Mouse (Mus musculus): ENCODE measurements around the gene Pimreg. TPM values are rescaled to one million over a fixed set of nuclear protein-coding genes. Genes with fewer than 3 reads are reported as not detected.

Gene Pimreg
- polyA plus RNA-seq, 1 experiment from 2014 or later: 77.8 TPM

- H3K36me3 ChIP-seq: no peaks in the 10 kb centered on the region
- no peak overlapping the region for H3K4me3 ChIP-seq (replicated peaks)
- no peaks in the 10 kb centered on the region for H3K4me1 ChIP-seq
- no peak overlapping the region for H3K9ac ChIP-seq
- ATAC-seq (ENCODE audit: insufficient read depth, low FRiP score, low read depth): no peak
- no peak overlapping the region for H3K27ac ChIP-seq
- H3K4me2 ChIP-seq: no peak overlapping the region
- H3K9me3 ChIP-seq: no peaks in the 10 kb centered on the region
- WGBS: 82% methylated on average over 4 of the region's 4 CpGs
- H3K27me3 ChIP-seq (replicated peaks): no peaks in the 10 kb centered on the region
Observed at GRCm38 (mm10) chr11:72032091-72032490, 9.7 kb upstream of the Pimreg start.

- no peak overlapping the region for H3K4me2 ChIP-seq
- 85% methylated on average over 3 of the region's 3 CpGs for WGBS
Observed at GRCm38 (mm10) chr11:72032589-72032988, 9.2 kb upstream of the Pimreg start.

GRCm38 (mm10) chr11:72037409-72037808, 4.4 kb upstream of the Pimreg start, which contains the start of gene Aipl1:
TSS of gene Aipl1 (minus strand) at chr11:72037509.
- Histone ChIP-seq H3K9ac (no peak within 1 kb of the TSS), H3K9me3 (no peaks in the 10 kb centered on the region), H3K4me3 (replicated peaks) (no peak within 1 kb of the TSS), H3K27me3 (replicated peaks) (no peaks in the 10 kb centered on the region), H3K4me2 (no peak within 1 kb of the TSS), H3K27ac (no peak within 1 kb of the TSS), H3K4me1 (0 out of 2 replicates have a peak, but pooled peaks cover 6% of the 10 kb centered on the region), H3K36me3 (no peaks in the 10 kb centered on the region)
- no peak for ATAC-seq (ENCODE audit: insufficient read depth, low FRiP score, low read depth)
- WGBS: 54% methylated on average over 4 of the region's 4 CpGs

More at GRCm38 (mm10) chr11:72032589-72032988, 9.2 kb upstream of the Pimreg start:
- Histone ChIP-seq H3K27ac (no peak overlapping the region), H3K27me3 (replicated peaks) (no peaks in the 10 kb centered on the region), H3K4me3 (replicated peaks) (no peak overlapping the region), H3K9me3 (no peaks in the 10 kb centered on the region), H3K4me1 (no peaks in the 10 kb centered on the region), H3K36me3 (no peaks in the 10 kb centered on the region), H3K9ac (no peak overlapping the region)
- ATAC-seq (ENCODE audit: insufficient read depth, low FRiP score, low read depth): no peak

GRCm38 (mm10) chr11:72037996-72038395, 3.8 kb upstream of the Pimreg start:
- no peak for ATAC-seq (ENCODE audit: insufficient read depth, low FRiP score, low read depth)
- Histone ChIP-seq H3K36me3 (no peaks in the 10 kb centered on the region), H3K9me3 (no peaks in the 10 kb centered on the region), H3K4me1 (peaks cover 11% of the 10 kb centered on the region; the same call in 1 of the 2 replicates), H3K9ac (no peak overlapping the region), H3K4me3 (replicated peaks) (no peak overlapping the region), H3K27me3 (replicated peaks) (no peaks in the 10 kb centered on the region), H3K4me2 (no peak overlapping the region), H3K27ac (no peak overlapping the region)
- WGBS: 3% methylated on average over 4 of the region's 4 CpGs

GRCm38 (mm10) chr11:72039599-72040386, 2.0 kb upstream of the Pimreg start:
- 37% methylated on average over 16 of the region's 16 CpGs for whole genome bisulfite sequencing
- Histone ChIP-seq H3K4me1 (peaks cover 23% of the 10 kb centered on the region), H3K4me2 (no peak overlapping the region), H3K9ac (no peak overlapping the region), H3K4me3 (replicated peaks) (no peak overlapping the region), H3K27ac (no peak overlapping the region), H3K27me3 (replicated peaks) (no peaks in the 10 kb centered on the region), H3K36me3 (no peaks in the 10 kb centered on the region), H3K9me3 (no peaks in the 10 kb centered on the region)
- no peak for ATAC-seq (ENCODE audit: insufficient read depth, low FRiP score, low read depth)

- no peak overlapping the region for H3K27ac ChIP-seq
- no peak overlapping the region for H3K9ac ChIP-seq
- no peaks in the 10 kb centered on the region for H3K9me3 ChIP-seq
- peak overlapping the region; percentile 85 for H3K4me2 ChIP-seq
- no peaks in the 10 kb centered on the region for H3K27me3 ChIP-seq (replicated peaks)
- H3K4me1 ChIP-seq: peaks cover 23% of the 10 kb centered on the region
- H3K4me3 ChIP-seq (replicated peaks): peak overlapping the region; percentile 73
- no peak for ATAC-seq (ENCODE audit: insufficient read depth, low FRiP score, low read depth)
- WGBS: 18% methylated on average over 6 of the region's 6 CpGs
- peaks cover 4% of the 10 kb centered on the region; the same call in 1 of the 2 replicates for H3K36me3 ChIP-seq
Observed at GRCm38 (mm10) chr11:72041290-72041767, 503 bp upstream of the Pimreg start.

GRCm38 (mm10) chr11:72042631-72043030, 799 bp downstream of the Pimreg start:
- Histone ChIP-seq H3K27me3 (replicated peaks) (no peaks in the 10 kb centered on the region), H3K27ac (no peak overlapping the region), H3K4me3 (replicated peaks) (peak overlapping the region; percentile 73), H3K9ac (peak overlapping the region; percentile 33; the same call in 1 of the 2 replicates), H3K4me2 (peak overlapping the region; percentile 85), H3K4me1 (peaks cover 23% of the 10 kb centered on the region), H3K9me3 (no peaks in the 10 kb centered on the region), H3K36me3 (peaks cover 13% of the 10 kb centered on the region; the same call in 1 of the 2 replicates)
- under 1% methylated on average over 14 of the region's 14 CpGs for WGBS
- peak; percentile 15; the same call in 1 of the 2 replicates for ATAC-seq (ENCODE audit: insufficient read depth, low FRiP score, low read depth)

- Histone ChIP-seq H3K4me2 (peak overlapping the region; percentile 85; the same call in 1 of the 2 replicates), H3K27ac (no peak overlapping the region), H3K9me3 (no peaks in the 10 kb centered on the region), H3K9ac (no peak overlapping the region), H3K27me3 (replicated peaks) (no peaks in the 10 kb centered on the region), H3K4me1 (peaks cover 23% of the 10 kb centered on the region), H3K36me3 (peaks cover 13% of the 10 kb centered on the region; the same call in 1 of the 2 replicates), H3K4me3 (replicated peaks) (no peak overlapping the region)
- ATAC-seq (ENCODE audit: insufficient read depth, low FRiP score, low read depth): no peak
- WGBS: 78% methylated on average over 3 of the region's 3 CpGs
Observed at GRCm38 (mm10) chr11:72044231-72044630, 2.4 kb downstream of the Pimreg start.

GRCm38 (mm10) chr11:72048730-72049129, 6.9 kb downstream of the Pimreg start:
- H3K4me3 ChIP-seq (replicated peaks): no peak overlapping the region
- WGBS: 63% methylated on average over 6 of the region's 6 CpGs
- H3K36me3 ChIP-seq: peaks cover 13% of the 10 kb centered on the region; the same call in 1 of the 2 replicates
- H3K27me3 ChIP-seq (replicated peaks): peaks cover 11% of the 10 kb centered on the region; the same call in 1 of the 2 replicates
- H3K9ac ChIP-seq: no peak overlapping the region
- no peak overlapping the region for H3K4me2 ChIP-seq
- no peaks in the 10 kb centered on the region for H3K9me3 ChIP-seq
- peaks cover 19% of the 10 kb centered on the region for H3K4me1 ChIP-seq
- no peak overlapping the region for H3K27ac ChIP-seq
- no peak for ATAC-seq (ENCODE audit: insufficient read depth, low FRiP score, low read depth)

- Histone ChIP-seq H3K36me3 (peaks cover 13% of the 10 kb centered on the region; the same call in 1 of the 2 replicates), H3K4me1 (0 out of 2 replicates have a peak, but pooled peaks cover 14% of the 10 kb centered on the region), H3K27me3 (replicated peaks) (peaks cover 11% of the 10 kb centered on the region; the same call in 1 of the 2 replicates), H3K27ac (no peak overlapping the region), H3K4me3 (replicated peaks) (no peak overlapping the region), H3K9me3 (no peaks in the 10 kb centered on the region), H3K9ac (no peak overlapping the region), H3K4me2 (no peak overlapping the region)
- ATAC-seq (ENCODE audit: insufficient read depth, low FRiP score, low read depth): no peak
- 76% methylated on average over 8 of the region's 8 CpGs for WGBS
Observed at GRCm38 (mm10) chr11:72049171-72049759, 7.4 kb downstream of the Pimreg start.

GRCm38 (mm10) chr11:72050168-72050894, 8.5 kb downstream of the Pimreg start:
- WGBS: 23% methylated on average over 14 of the region's 14 CpGs
- H3K27me3 ChIP-seq (replicated peaks): peaks cover 11% of the 10 kb centered on the region; the same call in 1 of the 2 replicates
- H3K27ac ChIP-seq: no peak overlapping the region
- H3K9ac ChIP-seq: no peak overlapping the region
- peak overlapping the region; percentile 49 for H3K4me3 ChIP-seq (replicated peaks)
- ATAC-seq (ENCODE audit: insufficient read depth, low FRiP score, low read depth): no peak
- peaks cover 13% of the 10 kb centered on the region; the same call in 1 of the 2 replicates for H3K36me3 ChIP-seq
- 0 out of 2 replicates have a peak, but pooled peaks cover 14% of the 10 kb centered on the region for H3K4me1 ChIP-seq
- peak overlapping the region; percentile 92 for H3K4me2 ChIP-seq
- no peaks in the 10 kb centered on the region for H3K9me3 ChIP-seq
